Mouse (Mus musculus): ENCODE data around the gene Trim14. TPM values are rescaled to one million over a fixed set of nuclear protein-coding genes. Genes with fewer than 3 reads are reported as not detected.

The Trim14 gene
- total RNA-seq, 2 experiments from 2014 or later = 8.1 to 13.1 TPM

GRCm38 (mm10) chr4:46450519-46451131 lies 85.3 kb downstream of the Trim14 start, which contains the start of gene Anp32b:
Gene Anp32b (plus strand): TSS chr4:46450902.
- ATAC-seq (replicated peaks; ENCODE audit: low FRiP score, low TSS enrichment, poor library complexity, severe bottlenecking) = peak; percentile 56

DNA sequence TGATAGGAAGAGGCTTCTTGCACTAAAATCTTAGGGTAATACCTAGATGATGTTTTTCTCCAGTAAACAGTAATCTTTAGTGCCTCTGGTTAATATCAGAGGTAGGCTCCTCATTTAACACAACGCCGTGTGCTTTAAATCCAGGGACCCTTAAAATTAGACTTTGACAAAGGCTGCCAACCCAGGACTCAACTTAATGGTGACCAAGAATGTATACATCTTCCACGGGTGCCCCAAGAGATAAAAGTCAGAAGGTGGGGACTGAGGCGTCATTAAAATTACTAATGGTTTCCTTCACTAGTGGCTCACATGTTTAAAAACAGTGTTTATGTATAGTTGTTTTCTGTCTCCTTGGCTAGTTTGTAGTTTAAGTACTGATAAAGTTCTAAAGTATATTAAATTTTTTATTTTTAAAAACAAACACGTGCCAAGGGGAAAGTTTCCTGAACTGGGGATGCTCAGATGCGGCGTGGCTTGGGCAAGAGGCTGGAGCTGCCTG lies 85.9 kb downstream of the Trim14 start:
- no peak for ATAC-seq (replicated peaks; ENCODE audit: low FRiP score, low TSS enrichment, poor library complexity, severe bottlenecking)

GRCm38 (mm10) chr4:46448886-46449285 lies 87.1 kb downstream of the Trim14 start:
- peak; percentile 27 for ATAC-seq (replicated peaks; ENCODE audit: low FRiP score, low TSS enrichment, poor library complexity, severe bottlenecking)

DNA sequence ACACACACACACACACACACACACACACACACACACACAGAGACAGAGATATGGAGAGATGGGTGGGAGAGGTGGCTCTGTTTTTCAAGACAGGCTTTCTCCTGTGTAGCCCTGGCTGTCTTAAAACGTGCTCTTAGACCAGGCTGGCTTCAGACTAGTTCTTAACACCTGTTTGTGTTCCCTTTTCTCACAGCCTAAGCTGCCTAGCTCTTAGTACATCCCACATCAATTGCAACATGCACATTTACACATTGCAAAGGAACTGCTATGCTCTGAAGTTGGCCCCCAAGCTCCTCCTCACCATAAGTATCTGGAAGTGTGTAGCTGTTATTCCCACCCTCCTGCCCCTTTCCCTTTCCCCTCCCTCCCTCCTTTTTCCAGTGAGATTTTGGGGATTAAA lies 88.5 kb downstream of the Trim14 start:
- ATAC-seq (replicated peaks; ENCODE audit: low FRiP score, low TSS enrichment, poor library complexity, severe bottlenecking) = no peak

GRCm38 (mm10) chr4:46445237-46445945 lies 90.5 kb downstream of the Trim14 start:
- ATAC-seq (replicated peaks; ENCODE audit: low FRiP score, low TSS enrichment, poor library complexity, severe bottlenecking) = no peak

Other genes starting within 250 kb of the Trim14 start
- not detected in 2 replicates for gene Foxe1, start 192.5 kb downstream of the Trim14 start, total RNA-seq (2014; fragmentation: Nextera tagmentation)
- 0.23 TPM in 1 of 2 replicates, not detected in the other for gene Foxe1, start 192.5 kb downstream of the Trim14 start, total RNA-seq (2017)
- gene Trmo, start 146.7 kb downstream of the Trim14 start, total RNA-seq (2014; fragmentation: Nextera tagmentation) = 5.6 and 10.7 TPM in 2 replicates
- 8.9 and 11.4 TPM in 2 replicates for gene Trmo, start 146.7 kb downstream of the Trim14 start, total RNA-seq (2017)
- 120 and 199 TPM in 2 replicates for gene Hemgn, start 122.6 kb downstream of the Trim14 start, total RNA-seq (2014; fragmentation: Nextera tagmentation)
- 129 and 182 TPM in 2 replicates for gene Hemgn, start 122.6 kb downstream of the Trim14 start, total RNA-seq (2017)
- gene Anp32b, start 85.2 kb downstream of the Trim14 start, total RNA-seq (2014; fragmentation: Nextera tagmentation) = 736 and 1,006 TPM in 2 replicates
- 180 and 265 TPM in 2 replicates for gene Anp32b, start 85.2 kb downstream of the Trim14 start, total RNA-seq (2017)
- gene Nans, start 46.9 kb downstream of the Trim14 start, total RNA-seq (2014; fragmentation: Nextera tagmentation) = 58.0 and 77.3 TPM in 2 replicates
- gene Nans, start 46.9 kb downstream of the Trim14 start, total RNA-seq (2017) = 57.8 and 68.7 TPM in 2 replicates
- 9.8 and 18.9 TPM in 2 replicates for gene Coro2a, start 66.1 kb upstream of the Trim14 start, total RNA-seq (2014; fragmentation: Nextera tagmentation)
- 1.6 and 7.3 TPM in 2 replicates for gene Coro2a, start 66.1 kb upstream of the Trim14 start, total RNA-seq (2017)
- 0.26 and 0.64 TPM in 2 replicates for gene Tbc1d2, start 114.1 kb upstream of the Trim14 start, total RNA-seq (2014; fragmentation: Nextera tagmentation)
- gene Tbc1d2, start 114.1 kb upstream of the Trim14 start, total RNA-seq (2017) = 0.80 and 0.88 TPM in 2 replicates